Mouse (Mus musculus) CD4-positive helper T cell, adult 2 months (primary cell): ENCODE measurements around the gene Bcl7b.

Experiments
- DNase-seq: peaks from one replicate; pipeline ENCODE4 v3.0.0-alpha.2; 2012; ENCODE audit warnings: low read depth, missing footprints, low spot score

Gene Bcl7b

GRCm38 (mm10) chr5:135169479-135169878 is 1.4 kb downstream of the Bcl7b start:
- no peak for DNase-seq

DNA sequence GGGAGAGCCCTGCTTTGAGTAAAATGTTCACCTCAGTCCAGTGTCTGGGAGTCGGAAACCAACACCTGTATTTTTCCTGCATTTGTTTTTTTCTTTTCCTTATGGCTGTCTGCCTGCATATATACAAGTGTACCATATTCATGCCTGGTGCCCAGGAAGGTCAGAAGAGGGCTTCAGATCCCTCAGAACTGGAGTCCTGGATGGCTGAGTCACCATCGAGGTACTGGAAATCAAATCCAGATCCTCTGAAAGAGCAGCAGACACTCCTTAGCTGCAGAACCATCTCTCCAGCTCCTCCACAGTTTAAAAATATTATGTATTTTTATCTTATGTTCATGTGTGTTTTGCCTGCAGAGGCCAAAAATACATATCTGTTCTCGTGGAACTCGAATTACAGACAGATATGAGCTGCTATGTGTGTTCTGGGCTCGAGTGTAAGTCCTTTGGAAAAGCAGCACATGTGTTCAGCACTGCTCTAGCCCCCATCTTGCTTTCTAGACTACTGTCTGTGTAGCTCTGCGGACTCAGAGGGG is 3.7 kb downstream of the Bcl7b start:
- no peak for DNase-seq

DNA sequence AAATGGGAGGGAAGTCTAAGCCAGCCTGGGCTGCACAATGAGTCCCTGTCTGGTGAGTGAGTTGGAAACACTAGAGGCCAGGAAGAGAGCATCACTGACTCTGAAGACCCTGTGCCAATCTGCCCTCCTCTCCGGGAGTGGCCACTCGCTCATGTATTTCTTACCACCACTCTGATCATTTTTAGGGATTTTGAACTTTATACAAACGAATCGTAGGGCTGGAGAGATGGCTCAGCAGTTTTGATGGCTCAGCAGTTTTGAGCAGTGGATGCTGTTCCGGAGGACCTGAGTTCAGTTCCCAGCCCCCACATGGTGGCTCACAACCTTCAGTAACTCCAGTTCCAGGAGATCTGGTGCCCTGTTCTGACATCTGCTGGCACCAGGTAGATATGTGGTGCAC is 4.9 kb downstream of the Bcl7b start:
- no peak for DNase-seq

- no peak for DNase-seq
Measured at GRCm38 (mm10) chr5:135175086-135175485, 7.0 kb downstream of the Bcl7b start.

DNA sequence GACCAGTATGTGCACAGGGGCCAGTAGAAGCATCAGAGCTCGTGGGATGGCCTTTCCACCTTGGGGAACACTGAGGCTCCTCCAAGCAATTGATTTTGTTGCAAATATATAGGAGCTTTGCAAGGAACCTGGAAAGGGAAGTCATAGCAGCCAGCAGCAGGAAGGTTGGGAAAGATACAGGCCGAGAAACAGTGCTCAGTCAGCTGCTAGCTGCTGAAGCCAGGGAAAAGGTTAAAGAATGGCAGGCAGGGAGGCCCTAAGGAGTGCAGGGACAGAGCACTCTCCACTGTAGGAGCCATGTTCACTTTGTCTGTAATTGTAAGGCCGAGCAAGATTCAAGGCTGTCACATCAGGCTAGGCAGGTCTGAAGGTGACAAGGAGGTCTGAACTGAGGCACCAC is 10.4 kb downstream of the Bcl7b start:
- no peak for DNase-seq

GRCm38 (mm10) chr5:135178996-135179395 is 10.9 kb downstream of the Bcl7b start:
- DNase-seq = no peak

GRCm38 (mm10) chr5:135179616-135180015 is 11.5 kb downstream of the Bcl7b start:
- DNase-seq = no peak

DNA sequence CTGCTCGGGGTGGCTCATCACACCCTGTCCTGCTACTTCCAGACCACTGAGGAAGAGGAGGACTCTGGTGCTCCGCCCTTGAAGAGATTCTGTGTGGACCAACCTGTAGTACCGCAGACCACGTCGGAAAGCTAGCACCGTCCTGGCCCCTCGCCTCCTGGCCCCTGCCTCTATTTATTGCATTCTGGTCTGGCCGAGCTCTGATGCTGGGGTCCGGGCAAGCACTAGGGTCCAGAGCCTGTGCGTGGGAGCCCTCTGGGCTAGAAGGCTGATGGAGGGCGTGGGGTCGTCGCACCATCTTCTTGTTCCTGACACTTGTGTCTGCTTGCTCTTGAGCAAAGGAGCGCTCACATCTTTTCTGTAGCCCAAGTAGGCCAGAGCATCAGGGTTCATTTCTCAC is 12.7 kb downstream of the Bcl7b start:
- no peak for DNase-seq

DNA sequence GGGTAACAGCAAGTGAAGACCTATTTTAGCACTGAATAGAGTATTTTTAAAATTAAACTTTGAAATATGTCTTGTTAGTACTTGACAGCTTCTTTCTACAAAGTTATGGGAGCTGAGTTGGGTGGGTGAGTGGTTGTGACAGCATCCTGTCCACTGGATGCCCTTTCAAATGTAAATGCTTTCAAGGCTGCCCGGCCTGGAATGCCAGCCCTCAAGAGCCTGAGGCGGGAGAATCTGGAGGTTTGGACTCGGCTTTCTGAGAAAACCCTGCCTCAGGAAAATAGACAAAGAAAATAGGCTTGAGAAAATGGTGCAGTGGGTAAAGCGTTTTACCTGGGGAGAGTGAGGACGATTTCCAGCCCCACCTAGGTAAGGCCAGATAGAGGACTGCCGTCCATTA is 13.7 kb downstream of the Bcl7b start:
- DNase-seq = no peak

GRCm38 (mm10) chr5:135183131-135183861 is 15.2 kb downstream of the Bcl7b start:
- DNase-seq = no peak

DNA sequence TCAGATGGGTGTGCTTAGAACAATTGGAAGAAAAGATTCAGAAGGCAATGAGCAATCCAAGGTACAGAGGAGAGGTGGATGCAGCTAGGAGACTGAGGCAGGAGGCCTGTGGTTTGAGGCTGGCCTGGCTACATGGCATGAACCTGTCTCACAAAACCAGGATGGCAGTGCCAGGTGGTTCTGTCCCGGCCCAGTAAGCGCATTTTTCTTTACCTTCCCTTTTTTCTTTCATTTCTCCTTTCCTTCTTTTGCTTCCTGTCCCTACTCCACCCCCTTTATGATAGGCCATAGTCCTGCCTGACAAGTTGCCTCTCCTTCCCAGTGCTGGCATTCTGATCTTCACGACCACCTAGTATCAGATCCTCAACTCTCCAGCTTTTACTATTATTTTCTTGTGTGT is 16.9 kb downstream of the Bcl7b start:
- no peak for DNase-seq

- peak; percentile 70 for DNase-seq
Measured at GRCm38 (mm10) chr5:135185596-135185995, 17.5 kb downstream of the Bcl7b start.

DNA sequence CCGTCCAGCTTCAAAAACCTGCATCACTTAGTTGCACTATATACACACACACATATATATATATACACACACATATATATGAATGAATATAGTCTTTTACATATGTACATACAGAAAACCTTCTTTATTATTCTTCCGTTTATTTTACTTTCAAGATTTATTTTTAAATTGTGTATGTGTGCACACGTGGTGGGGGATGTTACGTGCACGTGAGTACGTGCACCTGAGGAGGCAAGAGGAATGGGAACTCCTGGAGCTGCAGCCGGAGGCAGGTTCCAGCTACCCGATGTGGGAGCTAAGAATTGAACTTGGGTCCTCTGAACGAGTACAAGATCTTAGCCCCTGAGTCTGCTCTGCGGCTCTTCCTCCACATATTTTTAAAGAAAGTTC is 18.1 kb downstream of the Bcl7b start:
- no peak for DNase-seq

DNA sequence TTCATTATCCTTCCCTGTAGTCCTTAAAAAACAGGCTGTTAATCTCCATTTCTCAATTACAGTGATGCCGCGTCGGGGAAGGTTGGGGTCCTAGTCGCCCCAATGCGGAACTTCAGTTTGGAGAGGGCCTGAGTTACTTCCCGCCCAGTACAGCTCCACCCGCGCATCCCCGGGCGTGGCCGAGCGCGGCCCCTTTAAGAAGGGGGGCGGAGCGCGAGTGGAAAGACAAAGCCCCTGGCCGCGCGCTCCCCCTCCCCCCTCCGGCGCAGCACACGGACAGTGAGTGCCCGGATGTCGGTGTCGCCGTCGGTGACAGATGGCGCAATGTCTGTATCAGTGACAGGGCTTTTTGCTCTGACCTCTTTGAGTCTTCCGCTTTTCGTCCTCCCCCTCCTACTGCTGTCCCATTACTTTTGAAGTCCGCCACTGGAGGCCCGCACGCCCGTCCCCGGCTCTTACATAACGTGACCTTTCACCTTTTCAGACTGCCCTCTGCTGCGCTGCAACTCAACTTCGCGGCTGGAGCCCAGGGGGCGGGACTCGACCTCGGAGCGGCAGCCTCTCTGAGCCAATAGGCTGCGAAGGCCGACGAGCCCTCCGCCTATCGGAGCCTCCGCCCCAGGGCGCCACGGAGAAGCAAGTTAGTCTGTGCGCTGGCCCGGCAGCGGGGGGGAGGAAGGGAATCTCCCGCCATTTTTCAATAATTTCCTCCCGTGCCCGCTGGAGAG is 18.7 kb downstream of the Bcl7b start, which contains the start of gene Baz1b:
Gene Baz1b (plus strand): TSS at position 644 of the 728 bp plus-strand sequence.
- DNase-seq = peak; percentile 98

DNA sequence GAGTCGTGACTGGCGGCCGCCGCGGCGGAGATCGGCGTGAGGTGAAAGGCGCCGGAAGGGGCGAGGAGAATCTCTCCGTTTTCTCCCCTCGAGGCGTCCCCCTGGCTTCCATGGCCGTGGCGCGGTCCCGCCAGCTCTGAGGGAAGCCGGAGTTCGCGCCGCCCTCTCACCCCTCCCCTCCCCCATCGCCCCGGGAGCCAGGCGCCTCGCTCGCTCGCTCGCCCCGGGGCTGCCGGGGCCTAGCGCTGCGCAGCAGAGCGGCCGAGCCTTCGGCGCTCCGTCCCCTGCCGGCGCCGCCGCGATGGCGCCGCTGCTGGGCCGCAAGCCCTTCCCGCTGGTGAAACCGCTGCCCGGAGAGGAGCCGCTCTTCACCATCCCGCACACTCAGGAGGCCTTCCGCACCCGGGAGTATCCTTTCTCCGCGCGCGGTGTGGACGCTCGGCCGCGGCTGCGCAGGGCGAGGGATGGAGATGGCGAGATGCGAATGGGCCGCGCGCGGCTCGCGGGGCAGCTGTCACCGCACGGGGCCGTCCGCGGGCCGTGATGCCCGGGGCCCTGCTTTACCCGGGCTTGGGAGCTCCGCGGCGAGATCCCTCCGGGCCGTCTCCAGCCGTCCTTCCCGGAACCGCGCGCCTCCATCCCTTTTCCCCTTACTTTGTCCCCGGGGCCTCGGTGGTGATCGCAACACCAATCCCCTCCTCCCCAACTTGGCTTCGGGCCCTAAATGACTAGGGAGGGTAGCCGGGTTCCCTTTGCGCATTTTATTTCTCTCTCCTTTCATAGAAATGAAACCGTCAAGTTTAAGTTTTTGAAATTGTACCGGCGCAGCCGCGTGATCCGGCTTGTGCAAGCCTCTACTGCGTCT is 19.5 kb downstream of the Bcl7b start:
- DNase-seq = no peak

DNA sequence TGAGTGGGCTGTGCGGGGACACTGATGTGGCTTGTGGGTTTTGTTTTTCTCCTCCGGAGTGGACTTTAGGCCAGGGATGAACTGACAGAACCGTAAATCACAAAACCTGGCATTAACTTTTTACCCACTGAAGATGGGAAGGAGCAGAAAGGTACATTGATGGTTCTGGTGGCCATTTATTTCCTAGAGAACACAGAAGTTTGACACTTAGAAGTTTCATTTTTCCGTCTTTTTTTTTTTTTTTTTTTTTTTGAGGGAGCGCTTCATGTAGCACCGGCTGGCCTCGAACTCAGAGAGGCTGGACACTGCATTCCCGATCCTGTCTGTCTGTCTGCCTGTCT is 20.1 kb downstream of the Bcl7b start:
- no peak for DNase-seq

- no peak for DNase-seq
Measured at GRCm38 (mm10) chr5:135189281-135190022, 21.4 kb downstream of the Bcl7b start.

- DNase-seq = peak; percentile 80
Measured at GRCm38 (mm10) chr5:135191620-135192019, 23.5 kb downstream of the Bcl7b start.

GRCm38 (mm10) chr5:135192431-135192830 is 24.3 kb downstream of the Bcl7b start:
- DNase-seq = no peak

- DNase-seq = peak; percentile 21
Measured at GRCm38 (mm10) chr5:135196367-135196766, 28.3 kb downstream of the Bcl7b start.

DNA sequence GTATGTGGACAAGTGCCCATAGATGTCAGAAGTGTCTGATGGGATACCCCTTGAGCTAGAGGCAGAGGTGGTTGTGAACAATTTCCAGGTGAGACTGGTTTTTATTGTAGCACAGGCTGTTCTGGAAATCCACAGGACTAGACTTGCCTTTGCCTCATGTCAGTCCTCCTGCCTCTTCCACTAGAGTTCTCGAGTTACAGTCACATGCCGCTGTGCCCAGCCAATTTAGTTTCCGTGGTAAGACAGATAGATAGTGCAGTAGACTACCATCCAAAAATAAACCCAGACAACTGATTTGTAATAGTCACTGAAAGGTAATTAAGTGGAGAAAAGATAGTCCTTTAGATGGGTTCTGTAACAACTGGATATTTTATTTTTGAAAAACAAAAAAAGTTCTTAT is 34.7 kb downstream of the Bcl7b start:
- no peak for DNase-seq
